Mouse (Mus musculus) adrenal gland, postnatal 25 days (tissue): Measurements from ENCODE around the gene Ptpn18. TPM values are rescaled to one million over a fixed set of nuclear protein-coding genes. Genes with fewer than 3 reads are reported as not detected.

Source experiments
- DNase-seq: peaks from one replicate; pipeline ENCODE4 v3.0.0; 2021; ENCODE audit warnings: mixed read lengths
- total RNA-seq: library from RNA; stranded (reverse); gene quantifications from 2 replicates; pipeline ENCODE4 v1.2.3, GENCODE M21; 2021

Ptpn18 gene
- total RNA-seq, 1 experiment from 2014 or later = 4.7 TPM

GRCm38 (mm10) chr1:34465445-34465844 lies 5.9 kb downstream of the Ptpn18 start:
- no peak for DNase-seq

DNA sequence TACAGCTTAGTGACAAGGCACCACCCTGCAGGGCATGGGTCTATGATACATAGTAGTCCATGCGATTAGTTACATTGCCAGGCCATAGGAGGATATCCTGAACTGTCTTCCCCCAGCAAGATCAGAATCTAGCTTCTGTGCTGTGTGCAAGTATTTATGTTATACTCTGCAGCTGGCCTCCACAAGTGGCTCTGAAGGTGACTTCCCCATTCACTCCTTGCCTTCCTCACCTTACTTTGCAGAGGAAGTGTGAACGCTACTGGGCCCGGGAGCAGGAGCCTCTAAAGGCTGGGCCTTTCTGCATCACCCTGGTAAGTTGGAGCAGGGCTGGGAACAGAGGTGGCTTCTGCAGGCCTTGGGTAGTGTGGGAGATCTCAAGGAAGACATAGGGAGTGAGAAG lies 8.5 kb downstream of the Ptpn18 start:
- no peak for DNase-seq

DNA sequence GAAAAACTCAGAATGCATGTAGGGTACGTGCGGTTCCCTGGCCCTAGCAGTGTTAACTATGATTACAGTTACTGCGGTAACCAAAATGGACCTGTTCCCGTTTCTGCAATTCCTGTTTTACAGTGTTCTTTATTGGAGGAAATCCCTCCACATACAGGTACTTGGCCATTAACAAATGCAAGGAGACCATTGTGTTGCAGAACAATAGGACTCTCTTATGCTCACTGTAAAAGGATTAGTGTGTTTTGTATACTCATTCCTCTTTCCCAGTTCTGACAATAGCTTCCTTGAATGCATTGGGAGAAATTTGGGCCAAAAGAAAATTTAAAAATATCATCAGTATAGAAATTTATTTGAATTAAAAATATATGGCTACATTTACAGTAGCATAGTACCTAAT lies 8.9 kb downstream of the Ptpn18 start:
- no peak for DNase-seq

DNA sequence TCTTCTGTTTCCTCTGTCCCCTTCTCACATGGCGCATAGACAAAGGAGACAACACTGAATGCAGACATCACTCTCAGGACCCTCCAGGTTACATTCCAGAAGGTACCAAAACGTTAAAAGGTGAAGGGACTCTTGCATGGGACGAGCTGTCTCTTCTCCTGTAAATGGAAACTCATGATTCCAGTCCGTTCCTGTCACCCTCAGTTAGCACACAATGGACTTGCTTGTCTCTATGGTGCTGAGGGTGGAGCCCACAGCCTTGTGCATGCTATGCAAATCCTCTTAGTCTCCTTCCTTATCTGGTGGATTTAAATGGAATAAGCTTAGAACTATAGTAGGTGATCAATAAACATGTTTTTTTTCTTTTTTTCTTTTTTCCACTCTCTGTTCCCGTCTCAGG lies 10.2 kb downstream of the Ptpn18 start:
- DNase-seq = no peak

- DNase-seq = peak; percentile 35
Observed at GRCm38 (mm10) chr1:34472427-34473300, 13.1 kb downstream of the Ptpn18 start.

DNA sequence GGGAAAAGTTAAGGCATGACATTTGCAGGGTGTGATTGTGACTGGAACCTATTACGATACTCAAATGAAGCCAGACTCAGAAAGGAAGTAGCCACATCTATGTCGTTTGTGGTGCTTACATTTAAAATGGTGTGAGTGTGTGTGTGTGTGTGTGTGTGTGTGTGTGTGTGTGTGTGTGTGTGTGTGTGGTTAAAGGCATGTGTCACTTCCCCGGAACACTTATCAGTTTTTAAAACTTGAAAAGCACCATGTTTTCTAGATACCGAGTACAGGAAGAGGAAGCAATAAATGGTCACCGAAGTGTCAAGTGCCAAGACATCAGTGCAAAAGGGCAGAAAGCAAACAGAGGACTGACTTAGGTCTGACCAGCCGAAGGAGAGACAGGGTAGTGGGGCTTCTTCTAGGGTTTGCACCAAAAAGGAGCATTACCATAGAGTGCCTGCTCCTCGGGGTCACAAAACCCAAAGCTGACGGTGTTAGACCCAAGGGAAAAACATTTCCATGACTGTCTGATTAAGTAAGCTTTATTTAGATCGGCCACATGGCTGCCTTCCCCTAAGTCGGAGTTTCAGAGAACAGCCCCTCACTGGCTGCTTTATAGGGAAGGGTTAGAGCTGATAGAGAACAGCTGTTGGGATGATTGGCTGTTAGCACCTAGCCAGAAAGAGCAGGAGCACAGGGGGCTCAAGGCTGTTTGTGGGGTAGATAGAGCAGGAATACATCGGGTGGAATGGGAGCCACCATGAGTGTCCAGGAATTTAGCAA lies 19.5 kb downstream of the Ptpn18 start:
- no peak for DNase-seq

- no peak for DNase-seq
Observed at GRCm38 (mm10) chr1:34480801-34481200, 21.2 kb downstream of the Ptpn18 start.

- DNase-seq = no peak
Observed at GRCm38 (mm10) chr1:34481920-34482669, 22.5 kb downstream of the Ptpn18 start.

DNA sequence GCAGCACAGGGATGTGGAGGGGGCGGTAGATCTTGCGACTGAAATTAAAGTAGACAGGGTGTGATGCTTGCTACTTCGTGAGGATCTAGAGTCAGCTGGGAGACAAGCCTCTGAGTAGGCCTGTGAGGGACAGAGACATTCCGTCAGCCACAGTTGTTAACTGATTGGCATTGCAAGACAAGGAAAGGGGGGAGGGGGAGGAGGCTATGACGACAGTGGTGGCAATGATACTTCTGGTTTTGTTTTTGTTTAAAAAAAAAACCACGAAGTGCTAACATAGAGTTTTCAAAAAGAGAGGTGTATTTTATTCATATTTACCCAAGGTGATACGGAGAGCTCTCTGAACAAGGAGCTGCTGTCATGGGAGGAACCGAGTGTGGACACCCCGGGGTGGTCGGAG lies 24.9 kb downstream of the Ptpn18 start:
- DNase-seq = no peak

DNA sequence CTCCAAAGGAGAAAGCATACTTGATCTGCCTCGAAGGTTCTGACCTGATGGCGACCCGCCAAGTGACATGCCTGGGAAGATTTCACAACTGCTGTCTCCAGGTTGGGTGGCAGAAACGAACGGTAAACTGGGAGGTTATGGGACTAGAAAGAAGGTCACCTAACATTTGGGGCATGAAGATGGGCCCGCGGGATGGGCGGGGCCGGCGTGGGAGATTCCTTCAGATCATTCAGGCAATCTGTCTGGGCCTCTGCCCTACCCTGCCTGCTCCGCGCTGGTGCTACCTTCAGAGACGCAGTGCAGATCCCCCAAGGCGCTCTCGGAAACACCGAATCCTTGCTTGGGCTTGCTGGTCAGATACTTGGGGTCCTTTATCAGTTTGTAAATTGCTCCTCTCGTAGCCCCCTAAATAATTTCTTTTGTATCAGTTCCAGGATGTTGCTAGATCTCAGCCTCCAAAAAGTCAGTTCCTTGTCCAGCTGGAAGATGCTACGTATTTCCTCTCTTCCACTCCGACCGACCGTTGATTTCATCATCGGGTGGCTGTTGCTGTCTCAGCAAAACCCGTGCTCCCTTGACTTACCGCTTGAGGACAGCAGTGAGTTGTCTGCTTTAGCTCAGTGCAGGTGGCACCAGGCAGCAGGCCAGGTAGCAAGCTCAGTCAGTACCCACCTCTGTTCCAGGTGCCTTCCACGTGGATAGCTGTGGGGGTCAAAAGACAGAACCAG lies 26.1 kb downstream of the Ptpn18 start:
- peak; percentile 13 for DNase-seq

- no peak for DNase-seq
Observed at GRCm38 (mm10) chr1:34487383-34487782, 27.8 kb downstream of the Ptpn18 start.

- no peak for DNase-seq
Observed at GRCm38 (mm10) chr1:34489852-34490541, 30.4 kb downstream of the Ptpn18 start.

DNA sequence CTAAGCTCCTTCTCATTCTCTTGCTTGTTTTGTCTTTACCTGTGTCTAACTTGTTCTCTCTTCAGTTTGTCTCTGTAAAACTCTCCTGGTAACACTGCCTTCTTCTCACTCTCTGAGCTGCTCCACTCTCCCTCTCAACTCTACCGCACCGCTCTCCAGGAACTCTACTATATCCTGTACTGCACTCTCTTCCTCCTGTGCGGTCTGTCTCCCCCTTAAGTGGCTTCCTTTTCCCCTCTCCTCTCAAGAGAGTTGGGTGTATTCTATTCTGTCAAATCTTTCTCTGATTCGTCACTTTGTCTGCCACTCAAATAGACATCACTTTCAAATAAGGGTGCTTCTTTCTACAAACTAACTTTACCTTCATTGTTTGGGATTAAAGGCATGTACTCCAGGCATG lies 31.9 kb downstream of the Ptpn18 start:
- DNase-seq = no peak

- DNase-seq = no peak
Observed at GRCm38 (mm10) chr1:34502991-34503390, 43.4 kb downstream of the Ptpn18 start.

GRCm38 (mm10) chr1:34505307-34505706 lies 45.7 kb downstream of the Ptpn18 start:
- DNase-seq = no peak

DNA sequence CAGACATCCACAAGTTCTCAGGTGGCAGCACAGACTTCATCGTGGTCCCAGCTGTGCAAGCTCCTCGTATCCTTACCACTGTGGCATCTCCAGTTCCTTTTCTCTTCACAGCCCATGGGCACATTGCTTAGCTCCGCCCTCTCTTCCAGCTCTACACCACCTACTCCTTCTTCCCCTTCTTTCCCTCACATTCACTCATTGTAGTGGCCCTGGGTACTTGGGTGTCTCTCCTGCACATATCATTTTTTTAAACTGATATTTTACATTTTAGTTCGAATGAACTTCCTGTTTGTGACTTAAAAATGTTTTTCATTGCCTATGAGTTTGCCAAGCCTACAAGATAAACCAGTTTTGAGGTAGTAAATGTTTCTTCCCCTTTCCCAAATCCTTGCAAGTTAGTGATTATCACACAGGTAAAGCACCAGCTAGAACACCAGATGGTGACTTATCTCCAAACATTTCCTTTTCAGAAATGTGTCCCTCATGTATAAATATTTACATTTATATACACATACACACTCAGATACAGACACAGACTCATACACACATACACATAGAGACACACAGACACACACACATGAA lies 46.5 kb downstream of the Ptpn18 start:
- no peak for DNase-seq

GRCm38 (mm10) chr1:34507986-34508385 lies 48.4 kb downstream of the Ptpn18 start:
- no peak for DNase-seq

DNA sequence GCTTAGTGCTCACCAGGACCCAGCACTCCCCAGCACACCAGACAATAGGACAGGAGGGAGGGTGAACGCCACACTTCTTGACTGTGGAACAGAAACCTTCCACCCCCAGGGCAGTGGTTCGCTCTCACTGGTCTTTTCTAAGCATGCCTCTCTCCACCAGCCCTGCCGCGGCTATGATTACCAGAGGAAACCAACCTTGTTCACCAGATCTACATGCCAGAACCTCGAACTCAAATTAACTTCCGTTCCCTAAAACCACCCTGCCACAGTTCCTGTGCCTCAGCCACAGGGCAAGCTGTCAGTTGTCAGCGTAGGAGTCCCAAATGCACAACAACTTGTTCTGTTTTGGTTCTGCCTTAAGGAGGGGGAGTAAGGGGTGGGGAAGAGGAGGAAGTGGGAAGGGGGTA lies 51.0 kb downstream of the Ptpn18 start:
- no peak for DNase-seq

DNA sequence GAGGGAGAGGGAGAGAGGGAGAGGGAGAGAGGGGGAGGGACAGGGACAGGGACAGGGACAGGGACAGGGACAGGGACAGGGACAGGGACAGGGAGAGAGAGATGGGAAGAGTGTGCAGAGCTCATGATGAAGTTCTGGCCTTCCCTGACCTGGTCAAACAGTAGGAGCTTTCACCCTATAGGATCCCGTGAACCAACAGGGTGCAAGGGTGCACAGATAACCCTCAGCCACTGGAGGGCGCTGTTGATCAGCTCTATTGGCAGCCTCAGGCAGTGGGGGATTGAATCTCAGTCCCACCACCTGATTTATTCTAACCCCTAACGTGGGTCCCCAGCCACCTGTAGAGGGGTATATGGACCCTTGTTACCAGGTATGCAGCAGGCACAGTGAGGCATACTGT lies 51.5 kb downstream of the Ptpn18 start:
- peak; percentile 28 for DNase-seq

- no peak for DNase-seq
Observed at GRCm38 (mm10) chr1:34513068-34513467, 53.5 kb downstream of the Ptpn18 start.

- no peak for DNase-seq
Observed at GRCm38 (mm10) chr1:34516595-34516994, 57.0 kb downstream of the Ptpn18 start.
